Mouse (Mus musculus) E14TG2a.4 (cell line): ENCODE data around the gene Bcor.

ENCODE experiments used
- CTCF ChIP-seq: conservative IDR thresholded peaks from 2 replicates; pipeline ENCODE4 v1.5.1; 2014; ENCODE audit warnings: low read length
- NANOG ChIP-seq: IDR thresholded peaks from 2 replicates; pipeline ENCODE4 v1.6.1; 2014; ENCODE audit warnings: borderline replicate concordance, low read length, mixed read lengths

GRCm38 (mm10) chrX:12062121-12062931, 97.8 kb downstream of the Bcor start:
- TF ChIP-seq CTCF: no peak
- TF ChIP-seq NANOG: no peak
